Mouse (Mus musculus) kidney, embryonic 14.5 days (tissue): Measurements from ENCODE around the gene Esrrb. TPM values are rescaled to one million over a fixed set of nuclear protein-coding genes. Genes with fewer than 3 reads are reported as not detected.

Experiments
- ATAC-seq: fragments of 200-750 bp; cut with Nextera tagmentation; 2 replicates; pipeline ENCODE4 v1.8.0; 2017; ENCODE audit warnings: moderate number of reproducible peaks, mild to moderate bottlenecking, moderate TSS enrichment, moderate library complexity; ENCODE audit not compliant: low FRiP score, low TSS enrichment
- H3K27ac ChIP-seq: fragments of 300-500 bp; sonication (generic); 2 replicates; pipeline ENCODE4 v1.5.1; 2014; ENCODE audit warnings: low read depth, mild to moderate bottlenecking, low read length, moderate library complexity, mixed read lengths
- H3K27me3 ChIP-seq: fragments of 300-500 bp; sonication (generic); 2 replicates; pipeline ENCODE4 v1.6.1; 2014; ENCODE audit warnings: mild to moderate bottlenecking, low read length; ENCODE audit not compliant: control insufficient read depth, insufficient read depth
- H3K36me3 ChIP-seq: fragments of 300-500 bp; sonication (generic); 2 replicates; pipeline ENCODE4 v1.6.1; 2014; ENCODE audit warnings: low read length, mixed read lengths; ENCODE audit not compliant: control insufficient read depth, insufficient read depth
- H3K4me1 ChIP-seq: fragments of 300-500 bp; sonication (generic); 2 replicates; pipeline ENCODE4 v1.6.1; 2014; ENCODE audit warnings: low read length, mixed read lengths; ENCODE audit not compliant: control insufficient read depth, insufficient read depth
- H3K4me2 ChIP-seq: fragments of 300-500 bp; sonication (generic); replicated peaks from 2 replicates; pipeline ENCODE4 v1.6.1; 2014; ENCODE audit warnings: low read depth, mild to moderate bottlenecking, low read length
- H3K4me3 ChIP-seq: fragments of 300-500 bp; sonication (generic); 2 replicates; pipeline ENCODE4 v1.5.1; 2014; ENCODE audit warnings: mild to moderate bottlenecking, low read length
- H3K9ac ChIP-seq: fragments of 300-500 bp; sonication (generic); 2 replicates; pipeline ENCODE4 v1.6.1; 2014; ENCODE audit warnings: low read depth, mild to moderate bottlenecking, low read length, moderate library complexity
- H3K9me3 ChIP-seq: fragments of 300-500 bp; sonication (generic); 2 replicates; pipeline ENCODE4 v1.6.1; 2016; ENCODE audit warnings: low read length; ENCODE audit not compliant: control insufficient read depth
- WGBS: fragments of 180-500 bp; shearing (Covaris S2); extraction: QIAGEN DNeasy Blood & Tissue Kit; methylation state at CpG from one replicate; pipeline ENCODE4 v1.1.7; 2014; 5-methylcytosine and 5-hydroxymethylcytosine counted together
- polyA plus RNA-seq: library from polyadenylated mRNA; unstranded; fragments of >200 nt; fragmentation: Nextera tagmentation; extraction: Ambion mirVana; gene quantifications from 2 replicates; pipeline ENCODE4 v1.2.1, GENCODE M21; 2014

Gene Esrrb
- polyA plus RNA-seq, 1 experiment from 2014 or later, result 0.15 TPM

DNA sequence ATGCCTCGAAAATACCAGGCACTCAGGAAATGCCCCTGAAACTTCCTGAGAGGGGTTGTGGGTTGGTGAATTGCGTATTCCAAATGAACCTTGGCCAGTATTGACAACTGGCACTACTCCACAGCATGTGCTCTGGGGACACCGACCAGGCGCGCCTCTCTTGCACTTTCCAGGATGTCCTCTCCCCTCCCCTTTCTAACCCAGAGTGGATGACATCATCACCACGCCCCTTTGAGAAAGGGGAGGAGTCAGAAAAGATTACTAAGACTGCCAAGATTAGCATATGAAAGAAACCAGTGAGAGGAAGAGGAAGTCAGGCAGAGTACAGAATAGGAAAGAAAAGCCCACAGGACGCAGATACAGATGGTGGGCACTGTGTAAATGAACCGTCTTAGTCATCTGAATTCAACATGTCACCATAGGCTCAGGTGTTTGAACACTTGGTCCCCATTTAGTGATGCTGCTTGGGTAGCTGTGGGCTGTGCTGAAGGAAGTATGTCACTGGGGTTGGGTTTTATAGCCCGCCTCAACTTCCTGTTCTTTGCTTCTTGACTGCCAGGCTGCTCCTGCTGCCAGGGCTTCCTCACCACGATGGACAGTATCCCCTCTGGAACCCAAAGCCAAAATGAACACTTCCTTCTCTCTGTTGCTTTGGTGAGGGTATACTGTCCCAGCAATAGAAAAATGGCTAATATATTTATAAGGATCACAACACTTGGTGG, 196.0 kb downstream of the Esrrb start:
- Histone ChIP-seq H3K9ac (no peak overlapping the region), H3K4me3 (no peak overlapping the region), H3K36me3 (no peaks in the 10 kb centered on the region), H3K4me1 (no peaks in the 10 kb centered on the region), H3K4me2 (no peak overlapping the region), H3K9me3 (no peaks in the 10 kb centered on the region), H3K27me3 (peaks cover 4% of the 10 kb centered on the region; the same call in 1 of the 2 replicates), H3K27ac (no peak overlapping the region)
- 50% methylated on average over 10 of the region's 10 CpGs for WGBS
- no peak for ATAC-seq

DNA sequence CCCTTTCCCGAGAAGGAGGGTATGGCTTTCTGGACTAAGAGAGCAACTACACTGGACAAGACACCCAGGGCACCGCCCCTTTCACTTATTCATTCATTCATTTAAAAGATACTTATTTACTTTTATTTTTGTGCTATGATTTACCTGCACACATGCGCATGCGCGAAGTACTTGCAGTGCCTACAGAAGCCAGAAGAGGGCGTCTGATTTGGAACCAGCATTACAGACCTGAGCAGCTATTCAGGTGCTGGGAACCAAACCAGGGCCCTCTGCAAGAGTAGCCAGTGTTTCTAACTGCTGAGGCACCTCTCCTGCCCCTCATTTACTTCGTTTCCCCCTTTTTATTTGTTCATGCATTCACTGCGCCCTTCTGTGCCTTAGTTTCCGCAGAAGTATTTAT, 198.0 kb downstream of the Esrrb start:
- no peaks in the 10 kb centered on the region for H3K9me3 ChIP-seq
- H3K4me2 ChIP-seq, result no peak overlapping the region
- no peak overlapping the region for H3K9ac ChIP-seq
- H3K4me3 ChIP-seq, result no peak overlapping the region
- peaks cover 4% of the 10 kb centered on the region; the same call in 1 of the 2 replicates for H3K27me3 ChIP-seq
- WGBS, result 87% methylated on average over 9 of the region's 9 CpGs
- no peak for ATAC-seq
- no peak overlapping the region for H3K27ac ChIP-seq
- H3K4me1 ChIP-seq, result no peaks in the 10 kb centered on the region
- no peaks in the 10 kb centered on the region for H3K36me3 ChIP-seq

DNA sequence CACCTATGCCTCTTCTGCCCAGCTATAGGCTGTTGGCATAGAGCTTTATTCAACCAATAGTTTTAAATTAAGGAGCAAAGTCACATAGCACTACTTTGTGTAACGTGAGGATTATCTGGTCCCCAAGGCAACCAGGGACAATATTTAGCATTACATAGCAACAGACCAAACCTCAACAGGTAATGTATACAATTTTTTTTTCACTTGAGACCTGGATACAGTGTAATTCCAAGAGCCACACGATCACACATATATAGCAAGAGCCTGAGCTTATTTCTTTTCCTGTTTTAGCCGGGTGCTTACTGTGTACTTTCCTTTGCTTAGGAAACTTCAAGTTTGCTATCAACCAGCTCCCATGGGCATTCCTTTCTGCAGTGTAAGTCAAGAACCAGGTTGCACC, 201.8 kb downstream of the Esrrb start:
- H3K4me1 ChIP-seq, result no peaks in the 10 kb centered on the region
- H3K4me3 ChIP-seq, result no peak overlapping the region
- no peaks in the 10 kb centered on the region for H3K27me3 ChIP-seq
- no peaks in the 10 kb centered on the region for H3K9me3 ChIP-seq
- no peaks in the 10 kb centered on the region for H3K36me3 ChIP-seq
- no peak for ATAC-seq
- 81% methylated on average over 3 of the region's 3 CpGs for WGBS
- no peak overlapping the region for H3K4me2 ChIP-seq
- no peak overlapping the region for H3K9ac ChIP-seq
- no peak overlapping the region for H3K27ac ChIP-seq

DNA sequence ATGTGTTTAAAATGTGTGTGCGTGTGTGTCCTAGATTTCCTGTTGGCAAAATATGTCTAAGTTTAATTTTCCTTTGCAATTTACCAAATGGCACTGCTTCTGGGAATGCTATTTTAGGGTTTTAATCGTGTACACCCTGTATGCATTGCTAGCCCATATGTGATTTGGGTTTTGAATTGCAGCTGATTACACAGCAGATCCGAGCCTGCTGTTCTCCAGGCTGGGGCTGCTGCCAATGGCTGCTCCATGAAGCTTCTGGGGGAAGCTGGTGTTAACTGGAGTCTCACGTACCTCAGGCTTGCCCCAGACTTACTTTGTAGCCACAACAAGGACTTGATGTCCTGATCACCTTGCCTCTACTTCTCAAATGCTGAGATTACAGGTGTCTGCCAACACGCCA, 205.1 kb downstream of the Esrrb start:
- no peak for ATAC-seq

More for the DNA sequence above, 205.1 kb downstream of the Esrrb start:
- no peak overlapping the region for H3K4me2 ChIP-seq
- H3K4me1 ChIP-seq, result no peaks in the 10 kb centered on the region
- H3K4me3 ChIP-seq, result no peak overlapping the region
- no peaks in the 10 kb centered on the region for H3K27me3 ChIP-seq
- no peaks in the 10 kb centered on the region for H3K36me3 ChIP-seq
- no peak overlapping the region for H3K9ac ChIP-seq
- WGBS, result 84% methylated on average over 5 of the region's 5 CpGs
- H3K9me3 ChIP-seq, result no peaks in the 10 kb centered on the region
- H3K27ac ChIP-seq, result no peak overlapping the region

Other genes with a start within 250 kb of the Esrrb start
- 6.5 and 14.9 TPM in 2 replicates for gene Gpatch2l, start 119.3 kb upstream of the Esrrb start, polyA plus RNA-seq